Mouse (Mus musculus) thymus, postnatal 14 days (tissue): ENCODE results near the gene Trim60.
A peak's percentile ranks its signal among the peaks of the same experiment; 100 is the strongest.
"Not testable (repeated sequence)": the region's sequence is repeated elsewhere in the genome, so short reads cannot be mapped to it uniquely, and the experiment has no call there.

Experiments
- DNase-seq: peaks from one replicate; pipeline ENCODE4 v3.0.0; 2021

Gene Trim60

DNA sequence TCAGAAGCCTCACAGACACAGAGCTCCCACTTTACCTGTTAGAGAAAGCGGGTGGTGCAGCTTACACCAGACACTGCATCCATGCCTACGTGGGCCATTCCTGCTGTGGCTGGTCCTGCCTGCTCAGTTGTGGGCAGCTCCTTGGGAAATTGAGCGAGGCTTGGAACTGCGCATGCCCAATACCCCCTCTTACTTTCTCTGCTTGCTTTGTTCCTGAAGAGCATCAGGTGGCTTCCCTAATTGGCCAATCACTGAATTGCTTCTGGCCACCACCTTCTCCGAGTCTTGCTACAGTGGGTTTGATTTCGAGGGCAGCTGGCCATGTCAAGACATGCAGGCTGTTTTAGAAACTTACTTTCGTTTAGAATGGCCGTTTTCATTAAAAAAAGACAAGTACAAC, at the start of gene Trim60, which contains the start of gene Trim61:
TSS of gene Trim60 (minus strand) at position 162 of the 400 bp plus-strand sequence.
TSS of gene Trim61 (minus strand) at position 101 of the 400 bp plus-strand sequence.
- DNase-seq, result no peak

DNA sequence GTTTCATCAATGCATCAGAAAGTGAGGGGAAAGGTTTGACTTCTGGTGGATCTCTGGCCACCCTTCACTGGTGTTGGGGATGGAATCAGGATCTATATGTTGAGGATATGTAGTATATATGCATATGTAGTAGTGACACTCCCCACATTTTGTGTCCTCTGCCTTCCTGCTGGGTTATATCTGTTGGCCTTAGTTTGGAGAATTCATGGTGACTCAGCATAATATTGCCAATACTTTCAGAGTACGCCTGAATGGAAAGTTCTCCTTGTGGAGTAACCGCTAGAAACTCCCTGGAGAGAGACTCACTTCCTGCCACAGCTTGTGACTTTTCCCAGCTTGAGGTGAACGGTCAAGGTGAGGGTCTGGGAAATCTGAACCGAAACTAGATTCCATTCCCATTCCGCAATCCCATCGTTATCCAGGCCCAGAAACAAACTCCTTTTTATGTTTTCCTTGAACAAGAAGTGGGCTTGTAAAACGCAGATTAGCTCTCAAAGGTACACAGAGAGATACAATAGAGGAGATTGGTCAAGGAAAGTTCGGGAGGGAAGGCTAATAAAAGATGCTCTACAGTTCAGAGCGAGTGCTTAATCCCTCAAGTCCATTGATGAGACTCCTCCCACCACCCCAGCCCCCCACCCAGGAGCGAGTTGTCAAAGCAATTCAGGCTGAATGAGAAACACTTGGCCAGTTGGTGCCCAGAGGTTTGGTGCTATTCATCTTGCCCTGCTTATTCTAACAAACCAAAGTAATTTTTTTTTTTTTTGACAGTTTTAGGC, 49.5 kb upstream of the Trim60 start:
- no peak for DNase-seq

DNA sequence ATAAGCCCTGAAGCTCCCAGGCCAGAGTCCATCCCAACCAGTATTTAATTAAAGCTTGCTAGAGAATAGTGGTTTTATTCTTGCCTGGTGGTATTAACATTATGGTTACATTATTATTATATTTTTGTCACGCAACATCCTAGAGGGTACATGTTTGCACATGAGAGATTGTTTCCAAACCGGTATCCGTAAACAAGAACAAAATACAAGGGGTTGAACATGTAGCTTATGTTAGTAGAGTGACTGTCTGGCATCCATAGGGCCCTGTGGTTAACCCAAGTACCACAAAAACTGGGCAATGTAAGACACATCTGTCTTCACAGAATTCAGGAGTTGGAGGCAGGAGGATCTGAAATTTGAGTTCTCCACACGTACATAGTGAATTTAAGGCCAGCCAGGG, 48.6 kb upstream of the Trim60 start:
- DNase-seq, result no peak

DNA sequence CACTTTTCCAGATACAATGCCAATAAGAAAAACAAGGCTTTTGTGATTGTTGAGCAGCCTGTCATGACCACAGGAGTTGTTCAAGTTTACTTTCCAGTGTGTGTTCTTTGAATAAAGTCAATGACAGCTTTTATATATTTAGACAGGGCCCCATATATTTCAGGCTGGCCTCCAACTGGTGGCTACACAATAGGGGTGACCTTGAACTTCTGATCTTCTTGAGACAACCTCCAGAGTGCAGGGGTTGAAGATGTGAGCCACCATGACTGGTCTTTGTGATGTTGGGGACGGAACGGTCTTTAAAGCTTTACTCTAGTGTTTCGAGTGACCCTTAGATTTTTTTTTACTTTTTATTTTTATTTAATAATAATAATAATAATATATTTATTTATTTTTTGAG, 47.2 kb upstream of the Trim60 start:
- no peak for DNase-seq

DNA sequence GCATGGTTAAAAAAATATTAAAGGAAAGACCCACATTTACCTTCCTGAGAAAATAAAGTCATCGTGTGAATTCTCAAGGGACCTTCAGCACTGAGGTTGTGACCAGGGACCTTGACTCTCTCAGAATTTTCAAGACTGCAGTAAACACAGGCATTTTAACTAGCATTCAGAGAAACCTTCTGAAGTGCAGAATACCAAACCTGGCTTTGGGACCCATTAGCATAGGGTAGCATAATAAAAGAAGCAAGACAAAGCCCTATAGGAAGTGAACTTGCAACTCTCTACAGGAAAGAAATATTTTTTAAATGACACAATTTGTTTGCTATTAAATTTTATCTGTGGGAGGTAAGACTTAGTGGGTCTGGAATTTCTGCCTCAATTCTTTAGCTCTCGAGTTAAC, 45.7 kb upstream of the Trim60 start:
- DNase-seq, result no peak

DNA sequence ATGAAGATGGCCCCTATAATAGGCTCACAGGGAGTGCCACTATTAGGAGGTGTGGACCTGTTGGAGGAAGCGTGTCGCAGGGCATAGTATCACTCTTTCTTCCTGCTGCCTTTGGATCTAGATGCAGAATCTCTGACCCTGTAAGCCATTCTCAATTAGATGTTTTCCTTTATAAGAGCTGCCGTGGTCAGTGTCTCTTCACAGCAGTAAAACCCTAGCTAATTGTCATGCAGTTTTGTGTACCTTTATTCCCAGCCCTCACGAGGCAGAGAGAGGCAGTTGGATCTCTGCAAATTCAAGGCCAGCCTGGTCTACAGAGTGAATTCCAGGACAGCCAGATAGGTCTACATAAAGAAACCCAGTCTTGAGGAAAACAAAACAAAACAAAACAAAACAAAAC, 43.8 kb upstream of the Trim60 start:
- DNase-seq, result no peak

DNA sequence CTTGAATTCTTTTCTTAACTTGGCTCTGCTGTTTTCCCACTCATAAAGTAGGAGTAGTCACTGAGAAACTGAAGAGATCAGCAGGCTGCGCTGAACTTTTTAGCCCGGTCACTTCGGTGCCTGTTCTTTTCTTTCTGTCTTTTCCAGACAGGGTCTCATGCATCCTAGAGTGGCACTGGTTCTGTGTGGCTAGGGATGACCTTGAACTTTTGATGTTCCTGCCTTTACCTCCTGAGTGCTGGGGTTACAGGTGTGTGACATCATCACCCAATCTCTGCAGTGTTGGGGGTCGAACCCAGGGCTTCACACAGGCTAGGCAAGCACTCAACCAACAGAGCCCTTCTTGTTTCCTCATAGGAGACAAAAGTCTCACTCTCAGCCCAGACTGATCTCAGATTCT, 38.3 kb upstream of the Trim60 start:
- no peak for DNase-seq

DNA sequence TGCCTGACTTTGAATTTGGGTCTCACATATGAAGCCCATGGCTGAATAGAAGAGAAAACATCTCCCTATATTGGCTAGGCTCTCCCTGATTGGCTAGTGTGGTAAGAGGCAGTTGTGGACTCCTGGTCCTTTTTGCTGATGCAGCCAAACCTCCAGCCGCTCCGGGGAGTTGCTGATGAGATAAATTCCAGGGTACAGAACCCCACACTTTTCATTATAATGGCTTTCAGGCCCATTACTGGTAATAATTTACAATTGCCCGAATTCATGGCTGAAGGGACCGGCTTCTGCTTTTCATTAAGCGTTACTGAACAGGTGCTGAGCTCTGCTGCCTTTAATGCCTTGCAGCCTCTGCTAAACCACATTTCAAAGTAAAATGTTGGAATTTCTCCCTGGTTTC, 35.6 kb upstream of the Trim60 start:
- no peak for DNase-seq

DNA sequence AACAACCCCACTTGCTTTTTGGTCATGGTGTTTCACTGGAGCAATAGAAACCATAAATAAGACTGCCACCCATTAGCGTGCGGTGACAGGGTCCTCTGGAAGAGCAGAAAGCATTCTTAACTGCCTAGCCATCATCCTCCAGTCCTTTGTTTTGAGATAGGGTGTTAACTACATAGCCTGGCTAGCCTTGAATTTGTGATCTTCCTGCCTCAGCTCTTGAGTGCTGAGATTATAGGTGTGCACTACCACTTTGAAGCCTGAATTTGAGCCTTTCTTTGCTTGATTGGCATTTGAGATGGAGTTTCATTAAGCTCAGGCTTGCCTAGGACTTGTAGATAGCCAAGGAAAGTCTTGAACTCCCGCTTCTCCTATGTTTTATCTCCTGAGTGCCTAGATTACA, 35.2 kb upstream of the Trim60 start:
- no peak for DNase-seq

DNA sequence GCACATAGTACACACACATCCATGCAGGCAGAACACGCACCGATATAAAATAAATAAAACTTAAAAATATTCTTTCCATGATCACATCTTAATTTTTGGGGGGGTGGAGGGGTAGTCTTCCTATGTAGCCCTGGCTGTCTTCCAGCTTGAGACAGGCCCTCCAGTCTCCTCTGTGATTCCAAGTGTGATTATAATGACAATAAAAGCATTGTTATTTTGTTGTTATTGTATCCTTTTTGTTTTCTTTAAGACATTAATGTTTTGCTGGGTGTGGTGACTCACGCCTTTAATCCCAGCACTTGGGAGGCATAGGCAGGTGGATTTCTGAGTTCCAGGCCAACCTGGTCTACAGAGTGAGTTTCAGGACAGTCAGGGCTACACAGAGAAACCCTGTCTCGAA, 29.4 kb upstream of the Trim60 start:
- no peak for DNase-seq

DNA sequence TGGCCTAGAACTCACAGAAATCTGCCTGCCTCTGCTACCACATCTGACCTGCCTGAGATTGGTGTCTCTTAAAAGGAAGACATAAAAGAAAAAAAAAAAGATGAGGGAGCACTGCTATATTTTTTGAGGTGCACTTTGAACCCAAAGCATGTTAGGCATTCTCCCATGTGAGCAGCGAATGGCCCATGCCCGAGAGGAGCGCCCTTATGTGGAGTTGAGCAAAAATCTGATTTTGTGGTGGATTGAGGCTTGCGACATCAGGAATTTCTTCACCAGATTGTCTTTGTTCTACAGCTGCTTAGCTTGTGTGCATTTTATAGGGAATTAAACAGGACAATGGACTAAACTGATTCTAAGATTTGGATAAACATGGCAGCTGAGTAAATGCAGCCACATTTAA, 28.8 kb upstream of the Trim60 start:
- DNase-seq, result no peak

DNA sequence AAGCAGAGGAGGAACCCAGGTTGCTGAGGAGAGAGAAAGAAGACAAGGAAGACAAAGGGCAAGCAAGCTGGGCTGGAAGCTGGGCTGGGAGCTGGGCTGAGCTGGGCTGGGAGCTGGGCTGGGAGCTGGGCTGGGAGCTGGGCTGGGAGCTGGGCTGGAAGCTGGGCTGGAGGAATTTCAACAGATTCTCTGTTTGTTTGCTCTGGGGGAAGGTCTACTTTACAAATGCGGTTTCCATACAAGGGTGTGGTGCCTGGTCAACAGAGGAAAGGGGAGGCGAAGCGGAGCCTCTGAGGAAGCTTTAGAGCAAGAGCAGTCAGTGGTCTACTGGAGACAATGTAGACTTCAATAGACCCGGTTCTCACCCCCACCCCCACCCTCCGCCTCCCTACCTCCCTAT, 28.2 kb upstream of the Trim60 start:
- DNase-seq, result no peak

DNA sequence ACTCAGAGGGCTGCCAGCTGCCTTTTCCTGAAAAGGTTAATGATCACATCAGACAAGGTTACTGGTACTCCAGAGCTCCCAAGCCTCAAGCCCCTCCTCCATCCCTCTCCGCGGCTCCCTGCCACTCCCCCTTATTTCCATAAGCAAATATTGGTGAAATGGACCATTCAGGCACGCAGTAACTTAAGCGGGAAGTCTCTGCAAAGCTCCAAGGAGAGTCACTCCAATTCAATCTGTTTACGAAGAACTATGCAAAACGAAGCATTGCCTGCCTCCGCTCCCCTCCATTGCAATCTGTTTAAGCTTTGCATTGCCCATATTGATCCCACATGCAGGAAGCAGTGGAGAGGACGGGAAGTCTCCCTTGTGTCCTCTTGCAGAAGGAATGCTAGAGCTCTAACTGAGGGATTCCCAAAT, 18.7 kb upstream of the Trim60 start, which contains the start of gene Apela:
TSS of gene Apela (minus strand) at position 220 of the 417 bp plus-strand sequence.
- no peak for DNase-seq

DNA sequence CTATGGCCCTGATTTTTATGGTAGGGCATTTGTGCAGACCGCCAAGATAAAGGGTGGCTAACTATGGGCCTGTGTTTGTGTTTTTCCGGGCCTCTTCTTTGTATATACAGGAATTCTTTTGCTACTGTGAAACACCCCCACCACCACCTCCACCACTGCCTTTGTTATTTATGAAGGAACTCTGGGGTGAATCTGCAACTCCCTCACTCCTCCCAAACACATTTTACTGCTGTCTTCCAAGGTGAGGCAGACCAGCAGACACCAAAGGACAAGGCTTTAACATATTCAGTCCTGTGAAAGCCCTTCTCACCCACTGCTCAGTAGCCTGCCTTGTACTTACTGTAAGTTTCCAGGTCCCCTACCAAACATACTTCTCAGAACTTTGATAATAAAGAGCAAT, 15.8 kb upstream of the Trim60 start:
- DNase-seq, result no peak

DNA sequence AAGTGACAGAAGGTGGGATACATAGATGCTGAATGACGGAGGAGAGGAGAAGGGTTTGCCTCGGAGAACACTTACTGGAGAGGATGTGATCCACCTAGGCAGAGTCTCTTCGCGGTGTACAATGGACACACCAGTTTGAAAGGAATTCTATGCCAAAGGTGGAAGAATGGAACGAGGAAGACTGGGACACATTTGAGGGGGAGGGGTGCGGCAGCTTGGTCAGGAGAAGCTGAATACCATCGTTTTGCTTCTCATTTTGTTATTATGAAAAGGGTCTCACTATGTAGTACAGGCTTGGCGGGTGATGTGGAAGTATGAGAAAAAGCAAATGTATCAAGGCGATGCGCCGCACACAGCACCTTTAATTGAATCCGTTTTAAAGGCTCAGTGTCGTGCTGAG, 14.7 kb upstream of the Trim60 start:
- DNase-seq, result no peak

DNA sequence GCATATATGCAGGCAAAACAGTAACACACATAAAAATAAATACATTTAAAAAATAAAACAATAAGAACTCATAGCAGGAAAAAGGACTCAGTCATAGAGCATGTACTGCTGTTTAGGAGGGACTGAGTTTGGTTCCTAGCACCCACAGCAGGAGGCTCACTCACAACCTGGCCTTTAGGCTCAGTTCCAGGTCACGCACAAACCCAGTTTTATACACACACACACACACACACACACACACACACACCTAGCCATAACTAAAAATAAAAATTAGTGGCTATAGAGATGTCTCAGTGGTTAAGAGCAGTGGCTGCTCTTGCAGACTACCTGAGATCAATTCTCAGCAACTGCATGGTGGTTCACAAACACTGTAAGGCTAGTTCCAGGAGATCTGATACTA, 13.7 kb upstream of the Trim60 start:
- no peak for DNase-seq

DNA sequence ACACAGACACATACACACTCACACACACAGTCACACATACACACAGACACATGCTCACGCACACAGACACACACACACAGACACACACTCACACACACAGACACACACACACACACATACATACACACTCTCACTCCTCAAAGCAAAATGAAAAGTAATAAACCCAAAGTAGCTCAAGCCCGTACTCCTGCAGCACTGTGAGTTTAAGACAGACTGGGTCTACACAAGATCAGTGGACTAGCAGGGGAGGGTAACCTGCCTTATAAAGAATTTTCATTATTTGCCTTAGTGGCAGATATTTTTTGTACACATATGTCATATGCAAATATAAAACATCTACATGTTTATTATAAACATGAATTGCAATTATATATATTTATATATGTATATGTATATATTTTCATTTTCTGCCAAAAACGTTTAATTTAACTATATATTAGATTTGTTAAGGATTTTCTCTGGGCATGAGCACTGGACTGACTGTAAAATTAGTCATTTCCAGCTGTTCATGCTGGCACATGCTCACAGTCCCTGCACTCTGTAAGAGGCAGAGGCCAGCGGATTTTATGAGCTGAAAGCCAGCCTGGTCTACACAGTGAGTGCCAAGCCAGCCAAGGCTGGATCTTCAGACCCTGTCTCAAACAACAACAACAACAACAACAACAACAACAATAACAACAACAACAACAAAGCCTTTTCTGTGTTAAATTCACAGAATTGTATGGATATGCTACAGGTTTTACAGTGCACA, 12.5 kb upstream of the Trim60 start:
- no peak for DNase-seq

DNA sequence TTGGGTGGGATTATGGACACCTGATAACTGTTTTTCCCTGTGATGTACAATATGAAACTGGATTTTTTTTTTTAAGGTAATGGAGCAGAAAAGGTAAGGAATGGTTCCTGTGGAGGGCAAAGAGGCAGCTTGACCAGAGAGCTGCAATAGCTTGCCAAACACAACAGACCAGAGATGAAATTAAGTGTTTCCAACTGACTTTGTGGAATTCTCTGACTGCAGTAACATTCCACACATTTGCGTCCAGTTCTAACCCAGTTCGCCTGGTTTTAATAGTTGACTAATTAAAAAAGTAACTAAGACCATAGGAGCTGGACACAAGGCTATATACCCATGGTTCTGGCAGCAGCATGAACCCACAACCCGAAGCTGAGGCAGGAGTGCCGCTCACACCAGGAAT, 11.4 kb upstream of the Trim60 start:
- no peak for DNase-seq

DNA sequence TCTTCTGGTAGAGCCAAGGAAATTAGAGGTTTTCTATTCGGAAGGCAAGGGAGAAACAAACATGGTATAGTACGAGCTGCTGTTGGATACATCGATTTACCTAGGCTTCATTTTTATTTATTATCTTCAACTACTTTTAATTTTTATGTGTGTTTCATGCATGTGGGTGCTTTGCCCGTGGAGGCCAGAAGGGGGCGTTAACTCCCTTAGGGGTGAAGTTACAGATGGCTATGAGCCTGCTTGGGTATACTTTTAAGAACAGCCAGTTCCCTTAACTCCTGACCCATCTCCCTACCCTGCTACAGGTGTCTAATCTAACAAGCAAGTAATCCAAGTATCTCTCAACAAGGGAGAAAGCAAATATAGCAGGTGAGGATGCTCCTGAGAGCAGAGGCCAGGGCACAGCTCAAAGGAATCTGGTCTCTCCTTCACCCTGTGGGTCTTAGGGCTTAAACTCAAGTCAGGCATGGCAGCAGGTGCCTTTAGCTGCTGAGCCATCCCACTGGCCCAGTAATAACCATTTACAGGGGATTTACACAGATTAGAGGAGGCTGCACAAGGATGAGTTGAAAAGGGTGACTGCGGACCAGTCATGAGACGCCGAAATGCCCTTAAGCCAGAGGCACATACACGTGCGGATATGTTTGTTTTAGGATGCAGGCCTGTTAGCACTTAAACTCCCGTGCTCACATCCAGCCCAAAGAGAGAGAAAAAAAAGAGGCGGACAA, 10.7 kb upstream of the Trim60 start:
- no peak for DNase-seq

DNA sequence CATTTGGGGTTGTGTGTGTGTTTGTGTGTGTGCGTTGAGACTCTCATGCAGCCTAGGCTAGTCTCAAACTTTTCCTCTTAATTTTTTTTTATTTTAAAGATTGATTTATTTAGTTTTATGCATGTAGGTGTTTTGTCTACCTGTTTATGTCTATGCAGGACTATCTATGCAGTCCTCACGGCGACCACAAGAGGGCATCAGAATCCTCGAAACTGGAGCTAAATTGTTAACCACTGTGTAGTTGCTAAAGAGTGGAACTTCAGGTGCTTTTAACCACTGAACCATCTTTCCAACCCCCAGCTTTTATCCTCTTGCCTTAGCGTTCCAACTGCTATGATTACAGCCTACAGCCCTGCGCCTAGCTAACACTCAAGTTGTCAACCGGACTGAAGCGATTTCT, 4.1 kb upstream of the Trim60 start:
- DNase-seq, result peak; percentile 42

DNA sequence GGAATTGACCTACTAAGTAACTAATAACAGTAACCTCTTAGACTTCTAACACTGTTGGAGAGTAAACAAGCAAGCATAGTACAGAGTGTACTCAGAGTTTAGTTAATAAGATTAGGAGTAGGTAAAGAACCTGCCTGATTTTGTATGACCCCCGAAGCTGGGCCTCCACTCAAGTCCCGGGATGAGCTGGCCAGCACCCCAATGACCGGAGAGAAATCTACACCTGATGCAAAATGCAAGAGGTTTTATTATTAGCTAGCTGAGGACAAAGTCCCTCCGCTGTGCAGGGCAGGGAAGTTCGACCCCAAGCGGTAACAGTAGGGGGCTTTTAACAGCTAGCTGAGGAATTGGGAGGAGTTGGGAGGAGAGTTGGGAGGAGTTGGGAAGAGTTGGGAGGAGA, 10.8 kb downstream of the Trim60 start:
- not testable (repeated sequence) for DNase-seq

DNA sequence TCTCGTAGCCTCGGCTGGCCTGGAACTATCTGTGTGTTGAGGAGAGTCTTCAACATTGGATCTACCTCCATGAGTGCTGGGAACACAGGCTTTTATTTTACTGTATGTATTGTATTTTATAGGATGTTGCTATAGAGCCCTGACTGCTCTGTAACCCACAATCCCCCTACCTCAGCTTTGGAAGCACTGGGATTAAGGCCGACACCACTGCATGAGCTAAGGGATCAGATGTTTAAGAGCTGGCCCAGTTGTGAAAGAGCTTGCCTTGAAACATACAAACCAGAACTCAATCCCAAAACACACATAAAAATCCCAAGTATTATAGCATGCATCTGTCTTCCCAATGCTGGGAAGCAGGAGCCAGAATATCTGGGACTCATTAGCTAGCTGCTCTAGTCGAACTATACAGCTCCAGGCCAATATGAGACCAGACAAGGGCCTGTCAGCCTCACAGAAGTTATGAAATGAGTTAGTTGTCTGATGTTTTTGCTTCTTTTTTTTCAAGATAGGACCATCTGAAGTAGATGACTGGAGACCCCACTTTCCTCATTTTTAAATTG, 19.5 kb downstream of the Trim60 start:
- no peak for DNase-seq

DNA sequence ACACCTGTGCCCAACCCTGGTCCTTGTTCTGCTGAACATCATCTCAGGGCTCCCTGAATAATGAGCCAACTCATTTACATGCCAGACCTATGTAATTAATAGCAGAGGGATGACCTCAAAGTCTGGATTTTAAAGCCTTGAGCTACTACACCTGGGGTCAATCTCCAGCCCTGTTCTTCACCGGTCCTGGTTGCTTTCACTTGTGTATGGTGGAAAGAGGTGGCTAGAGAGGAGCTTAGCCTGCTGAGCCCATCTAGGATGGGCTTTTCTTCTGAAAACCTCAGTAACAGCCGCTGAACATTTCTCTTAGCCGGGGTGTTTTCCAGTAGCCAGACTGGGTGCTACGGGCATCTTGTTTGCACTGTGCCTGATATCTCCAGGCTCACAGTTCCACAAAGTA, 30.7 kb downstream of the Trim60 start, which contains the start of gene Trim75:
TSS of gene Trim75 (minus strand) at position 101 of the 400 bp plus-strand sequence.
- DNase-seq, result no peak
